Mouse (Mus musculus): ENCODE data around the gene Pou6f1.
A peak's percentile ranks its signal among the peaks of the same experiment; 100 is the strongest.
"Not testable (repeated sequence)": the region's sequence is repeated elsewhere in the genome, so short reads cannot be mapped to it uniquely, and the experiment has no call there.

Pou6f1 gene

DNA sequence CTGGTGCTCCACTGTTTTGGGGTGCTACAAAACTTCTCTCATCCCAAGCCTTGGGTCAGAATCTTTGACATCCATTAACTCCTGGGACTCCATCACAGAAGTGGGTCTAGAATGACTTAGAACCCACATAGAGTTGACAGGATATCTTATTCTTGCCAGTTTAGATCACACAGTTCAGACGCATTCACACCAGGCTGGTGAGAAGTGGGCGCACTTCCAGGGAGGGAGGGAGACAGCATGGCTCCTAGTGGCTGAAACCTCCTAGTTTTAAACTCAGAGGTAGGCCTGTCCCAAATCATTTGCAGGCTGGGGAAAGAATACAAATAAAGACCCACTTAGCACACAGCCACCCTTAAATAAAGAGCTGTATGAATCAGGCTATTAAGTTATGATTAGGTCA lies 25.4 kb downstream of the Pou6f1 start:
- no peak for DNase-seq

DNA sequence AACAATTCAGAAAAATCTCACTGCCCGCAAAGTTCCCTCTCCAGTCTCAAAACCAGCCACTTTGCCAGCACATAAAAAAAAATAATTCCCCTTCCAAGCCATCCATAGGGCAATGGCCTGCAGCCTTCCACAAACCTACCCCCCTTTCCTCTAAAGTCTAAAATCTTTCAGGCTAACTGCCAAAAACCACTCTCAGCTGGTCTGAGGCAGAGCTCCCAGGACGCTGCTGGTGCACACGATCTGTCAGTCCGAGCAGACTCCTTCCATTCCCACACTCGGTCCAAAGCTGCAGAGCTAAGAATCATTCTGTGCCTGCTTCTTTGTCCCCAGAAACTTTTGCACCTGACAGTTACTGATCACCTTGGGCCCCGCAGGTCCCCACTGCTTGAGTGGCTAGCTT lies 25.8 kb downstream of the Pou6f1 start:
- no peak for DNase-seq

DNA sequence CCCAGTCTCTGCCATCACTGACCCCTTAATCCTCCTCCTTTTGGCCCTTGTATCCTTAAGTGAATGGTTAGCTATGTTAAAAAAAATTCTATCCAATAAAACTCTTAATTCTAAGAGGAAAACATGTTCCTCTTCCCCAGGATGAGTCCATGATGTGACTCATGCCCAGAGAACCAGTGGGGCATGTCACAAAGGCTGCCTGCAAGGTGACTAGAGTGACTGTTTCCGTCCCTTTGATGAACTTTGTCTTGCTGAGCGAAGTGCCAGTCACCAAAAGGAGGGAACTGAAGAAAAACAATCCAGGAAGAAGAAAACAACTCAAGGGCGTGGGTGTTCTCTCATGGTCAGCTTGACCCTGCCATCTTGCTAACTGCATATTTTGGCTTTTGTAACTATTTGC lies 30.5 kb downstream of the Pou6f1 start:
- no peak for DNase-seq

DNA sequence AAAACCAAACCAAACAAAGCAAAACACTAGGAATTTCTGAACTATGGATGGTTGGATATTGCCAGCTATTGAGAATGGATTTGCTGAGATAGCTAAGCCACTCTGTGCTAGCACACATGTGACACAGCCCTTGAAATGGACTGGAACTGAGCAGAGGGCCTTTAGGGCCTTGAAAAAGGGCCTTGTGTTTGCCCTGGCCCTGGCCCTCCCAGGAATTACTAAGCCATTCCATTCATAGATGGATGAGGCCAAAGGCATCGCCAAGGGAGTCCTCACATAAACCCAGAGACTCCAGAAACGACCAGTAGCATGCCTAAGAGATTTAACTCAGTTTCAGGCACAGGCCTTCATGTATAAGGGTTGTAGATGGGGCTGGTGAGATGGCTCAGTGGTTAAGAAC lies 33.3 kb downstream of the Pou6f1 start:
- DNase-seq = no peak

DNA sequence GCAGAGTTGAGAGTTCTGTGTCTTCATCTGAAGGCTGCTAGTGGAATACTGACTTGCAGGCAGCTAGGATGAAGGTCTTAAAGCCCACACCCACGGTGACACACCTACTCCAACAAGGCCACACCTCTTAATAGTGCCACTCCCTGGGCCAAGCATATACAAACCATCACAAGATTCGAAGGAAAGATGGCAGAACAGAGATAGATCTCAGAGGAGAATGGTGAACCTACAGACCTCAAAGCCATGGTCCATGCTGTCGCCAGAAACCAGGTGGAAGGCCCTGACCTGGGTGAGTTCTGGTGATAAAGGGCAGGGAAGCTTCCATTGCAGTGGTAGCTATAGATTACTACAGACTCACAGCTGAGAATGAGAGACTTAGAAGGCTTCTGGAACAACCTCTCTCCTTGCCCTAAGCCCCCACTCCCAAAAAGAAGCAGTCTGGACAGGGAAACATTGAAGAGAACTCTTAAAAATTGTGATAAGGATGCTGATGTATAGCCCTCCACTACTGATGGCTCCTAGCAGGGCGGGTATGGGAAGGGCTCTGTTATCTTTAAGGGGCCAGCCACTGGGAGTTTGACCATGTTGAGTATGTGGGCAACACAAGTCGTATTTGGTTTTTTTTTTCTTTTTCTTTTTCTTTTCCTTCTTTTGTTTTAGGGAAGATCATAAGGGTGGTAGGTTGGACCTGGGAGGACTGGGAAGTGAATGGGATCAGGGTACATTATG lies 41.9 kb downstream of the Pou6f1 start:
- no peak for DNase-seq

DNA sequence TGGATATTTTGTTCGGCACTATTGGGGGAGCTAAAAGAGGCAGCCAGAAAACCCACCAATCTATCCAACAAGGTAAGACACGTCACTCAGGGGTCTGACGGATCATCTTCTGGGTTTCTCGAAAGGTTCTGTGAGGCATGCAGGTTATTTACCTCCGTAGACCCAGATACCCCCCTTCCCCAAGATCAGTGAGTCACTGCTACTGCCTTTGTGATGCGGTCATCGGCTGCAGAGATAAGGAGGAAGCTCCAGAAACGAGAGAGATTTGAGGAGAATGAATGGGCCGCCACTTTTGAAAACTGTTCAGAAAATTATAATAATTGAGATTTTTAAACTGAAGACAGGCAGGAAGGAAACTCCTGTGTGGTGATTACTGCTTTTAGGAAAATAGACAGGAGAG lies 43.4 kb downstream of the Pou6f1 start:
- DNase-seq = no peak

DNA sequence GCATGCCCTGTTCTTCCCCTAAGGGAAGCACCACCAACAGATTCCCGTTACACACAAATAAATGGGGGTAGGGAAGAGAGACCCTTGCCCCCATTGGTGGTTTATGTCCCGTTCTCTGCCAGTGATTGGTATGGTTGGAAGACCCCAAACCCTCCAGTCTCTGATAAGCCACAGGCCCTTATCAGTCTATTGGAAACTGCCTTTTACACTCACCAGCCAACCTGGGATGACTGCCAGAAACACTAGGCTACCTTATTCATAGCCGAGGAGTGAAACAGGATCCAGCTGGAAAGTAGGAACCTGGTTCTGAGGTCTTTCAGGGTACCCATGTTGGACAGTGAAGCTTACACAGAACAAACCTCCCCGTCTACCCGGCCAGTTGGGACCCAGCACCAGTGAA lies 43.8 kb downstream of the Pou6f1 start:
- DNase-seq = no peak

DNA sequence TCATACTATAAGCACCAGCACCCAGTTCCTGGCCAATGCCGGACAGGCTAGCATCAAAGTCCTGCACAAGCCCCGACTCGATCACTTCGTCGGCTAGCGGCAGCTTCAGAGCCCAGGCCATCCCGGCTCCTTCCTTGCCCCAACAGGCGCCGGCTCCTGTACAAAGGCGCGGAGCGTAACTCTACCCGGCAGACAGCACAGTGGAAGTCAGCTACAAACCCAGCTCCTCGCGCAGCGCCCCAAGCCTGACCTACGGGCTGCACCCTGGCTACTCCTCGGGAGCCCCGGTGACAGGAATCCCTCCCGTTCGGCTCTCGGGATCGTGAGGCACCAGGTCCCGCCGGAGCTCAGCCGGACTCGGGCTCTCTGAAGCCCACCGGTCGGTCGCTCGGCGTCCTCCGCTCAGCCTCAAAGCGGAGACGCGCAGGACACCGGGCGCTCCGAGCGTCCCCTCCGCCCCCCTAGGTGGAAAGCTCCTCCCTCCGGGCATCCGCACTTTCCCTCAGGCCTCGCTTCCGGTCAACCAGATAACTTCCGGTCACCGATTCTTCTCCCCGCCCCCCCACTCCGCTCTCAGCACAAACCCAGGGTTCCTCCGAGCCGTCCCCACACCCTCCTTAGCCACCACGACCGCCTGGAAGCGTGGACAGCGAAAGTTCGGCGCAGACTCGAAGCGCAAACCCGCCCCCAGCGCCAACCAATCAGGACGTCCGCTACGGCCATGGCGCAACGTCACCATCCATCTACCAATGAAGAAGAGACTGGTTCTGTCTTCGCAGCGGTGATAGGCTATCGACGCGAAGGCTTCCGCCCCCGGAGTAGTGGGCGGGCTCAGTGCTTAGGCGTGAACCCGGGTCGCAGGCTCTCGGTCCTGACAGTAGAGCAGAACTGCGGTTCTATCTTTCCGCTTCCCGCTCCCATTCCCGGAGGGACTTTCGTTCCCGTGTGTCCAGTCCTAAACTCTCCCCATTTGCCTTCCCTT lies 48.2 kb downstream of the Pou6f1 start, which contains the start of gene Tfcp2:
Tfcp2 (minus strand) TSS at position 683 of the 982 bp plus-strand sequence.
- peak; percentile 96 for DNase-seq

DNA sequence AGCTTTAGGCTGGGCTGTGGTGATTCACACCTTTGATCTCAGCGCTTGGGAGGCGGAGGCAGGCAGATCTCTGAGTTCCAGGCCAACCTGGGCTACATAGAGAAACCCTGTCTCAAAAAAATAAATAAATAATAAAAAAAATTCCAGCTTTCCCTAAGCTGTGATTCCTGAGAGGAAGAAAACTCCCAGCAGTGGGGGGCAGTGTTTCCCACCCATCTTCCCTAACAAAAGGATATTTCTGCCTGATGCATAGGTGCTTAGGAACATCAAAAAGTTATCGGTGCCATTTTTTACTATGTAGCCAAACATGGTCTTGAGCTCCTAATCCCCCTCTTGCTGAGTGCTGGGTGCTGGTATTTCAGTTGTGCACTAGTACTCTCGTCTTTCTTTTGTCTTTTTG lies 49.5 kb downstream of the Pou6f1 start:
- DNase-seq = no peak

DNA sequence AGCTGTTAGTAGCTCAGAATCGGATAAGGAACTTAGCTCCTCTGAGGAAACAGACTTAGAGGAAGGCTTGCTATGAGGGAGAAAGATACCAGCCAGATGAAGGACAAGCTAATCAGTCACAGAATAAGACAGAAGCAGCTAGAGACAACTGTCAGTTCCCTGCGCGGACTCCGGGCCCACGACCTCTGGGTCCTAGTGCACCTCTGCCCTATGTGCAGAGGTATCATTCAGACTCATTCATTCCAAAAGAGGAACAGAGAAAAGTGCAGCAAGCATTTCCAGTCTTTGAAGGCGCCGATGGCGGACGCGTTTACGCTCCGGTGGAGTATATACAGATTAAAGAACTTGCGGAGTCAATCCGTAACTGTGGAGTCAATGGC lies 56.1 kb downstream of the Pou6f1 start:
- DNase-seq = not testable (repeated sequence)

DNA sequence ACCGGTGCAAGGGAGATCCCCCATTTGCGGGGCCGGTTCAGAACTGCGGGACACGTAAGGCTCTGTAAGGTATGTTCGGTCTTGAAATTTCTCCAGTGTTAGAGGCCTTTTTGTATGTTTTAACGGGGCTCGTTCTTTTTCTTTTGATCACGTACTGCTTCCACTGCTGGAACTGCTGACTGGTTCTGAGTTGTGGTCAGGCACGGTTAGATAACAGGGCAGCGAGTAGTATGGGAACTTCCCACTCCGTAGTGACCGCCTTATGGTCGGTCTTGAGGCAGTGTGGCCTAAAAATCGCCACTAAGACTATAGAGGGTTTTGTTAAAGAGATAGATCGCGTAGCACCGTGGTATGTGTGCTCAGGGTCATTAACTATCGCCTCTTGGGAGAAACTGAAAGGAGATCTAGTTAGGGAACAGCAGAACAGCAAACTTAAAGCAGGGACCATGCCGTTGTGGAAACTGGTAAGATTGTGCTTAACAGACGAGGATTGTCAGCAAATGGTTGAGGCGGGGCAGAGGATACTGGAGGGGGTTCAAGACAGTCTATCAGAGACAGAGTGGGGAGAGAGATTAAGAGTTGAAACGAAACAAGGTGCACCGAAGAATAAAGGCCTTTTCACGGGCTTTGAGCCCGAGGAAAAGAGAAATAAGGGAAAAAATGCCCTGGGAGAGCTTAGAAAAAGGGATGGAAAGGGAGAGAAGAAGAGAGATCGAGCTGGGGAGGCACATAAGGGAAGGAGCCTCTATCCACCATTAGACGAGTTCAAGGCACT lies 56.7 kb downstream of the Pou6f1 start:
- not testable (repeated sequence) for DNase-seq

DNA sequence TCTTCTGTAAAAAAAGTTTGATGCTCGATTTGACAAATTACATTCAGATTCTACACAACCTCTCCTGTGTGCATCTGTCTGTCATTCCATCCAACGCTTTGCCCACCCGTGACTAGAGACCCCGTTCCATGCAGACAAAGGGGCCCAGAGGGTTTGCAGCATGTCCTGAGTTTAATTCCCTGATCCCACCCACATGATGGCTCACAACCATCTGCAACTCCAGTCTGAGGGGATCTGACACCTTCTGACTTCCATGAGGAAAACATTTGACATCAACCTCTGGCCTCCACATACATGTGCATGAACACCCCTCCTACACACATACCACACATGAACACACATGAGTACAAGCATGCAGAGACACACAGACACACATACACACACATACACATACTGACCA lies 58.4 kb downstream of the Pou6f1 start:
- DNase-seq = no peak

DNA sequence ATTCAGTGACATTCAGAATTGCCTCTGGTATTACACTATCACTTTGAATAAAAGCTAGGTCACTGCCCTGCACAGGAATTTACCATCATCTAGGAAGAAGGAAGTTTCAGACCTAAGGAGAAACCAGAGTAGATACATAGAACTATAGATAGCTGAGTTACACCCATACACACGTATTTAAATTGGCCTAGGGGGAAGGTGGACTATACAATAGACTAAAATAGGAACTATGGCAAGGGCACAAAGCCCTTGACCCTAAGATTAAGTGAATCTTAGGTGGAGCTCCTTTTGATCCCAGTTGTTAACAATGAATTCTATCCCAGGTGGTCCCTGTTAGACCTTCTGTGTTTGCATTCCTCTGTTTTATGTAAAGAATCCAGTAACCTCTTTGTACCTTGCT lies 58.8 kb downstream of the Pou6f1 start:
- not testable (repeated sequence) for DNase-seq

DNA sequence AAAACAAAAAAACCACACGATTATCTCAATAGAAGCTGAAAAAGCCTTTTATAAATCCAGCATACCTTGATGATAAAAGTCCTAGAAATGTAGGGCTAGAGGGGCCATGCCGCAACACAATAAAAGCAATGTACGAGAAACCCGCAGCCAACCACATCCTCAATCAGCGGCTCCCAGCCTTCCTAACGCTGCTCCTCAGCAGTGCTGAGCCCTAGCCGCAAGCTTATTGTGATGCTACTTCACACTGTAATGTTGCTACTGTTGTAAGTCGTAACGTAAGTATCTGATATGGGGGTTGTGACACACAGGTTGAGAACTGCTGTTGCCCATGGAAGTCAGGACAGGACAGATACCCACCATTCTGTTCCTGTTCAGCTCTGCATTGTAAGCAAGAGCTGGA lies 60.4 kb downstream of the Pou6f1 start:
- DNase-seq = peak; percentile 8

DNA sequence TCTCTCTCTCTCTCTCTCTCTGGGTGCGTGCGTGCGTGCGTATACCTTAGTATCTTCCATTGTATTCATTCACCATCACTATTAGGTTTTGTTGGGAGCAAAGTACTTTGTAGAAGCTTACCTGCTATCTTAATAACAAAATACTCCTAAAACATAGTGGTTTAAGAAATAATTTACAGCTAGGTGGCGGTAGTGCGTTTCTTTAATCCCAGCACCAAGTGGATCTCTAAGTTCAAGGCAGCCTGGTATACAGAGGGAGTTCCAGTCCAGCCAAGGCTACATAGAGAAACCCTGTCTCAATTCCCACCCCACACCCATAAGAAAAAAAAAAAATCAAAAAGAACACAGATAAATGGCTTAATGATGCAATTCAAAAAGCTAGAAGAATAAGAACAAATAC lies 61.9 kb downstream of the Pou6f1 start:
- peak; percentile 30 for DNase-seq

DNA sequence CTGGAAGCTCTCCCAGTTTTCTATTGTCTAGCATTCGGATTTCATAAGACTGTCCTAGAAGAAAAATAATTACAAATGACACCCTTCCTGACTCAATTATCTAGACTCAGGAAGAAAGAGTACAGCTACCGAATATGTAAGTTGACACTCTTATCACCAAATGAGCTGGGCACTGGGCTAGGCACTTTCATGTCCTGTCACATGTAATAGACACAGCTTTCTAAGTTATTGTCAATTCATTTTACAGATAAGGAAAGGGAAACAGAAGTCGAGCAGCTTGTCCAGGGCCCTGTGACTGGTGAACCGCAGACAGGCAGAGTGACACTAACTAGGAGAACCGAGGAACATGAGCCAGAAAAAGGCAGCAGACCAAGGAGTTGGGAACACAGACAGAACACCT lies 71.9 kb downstream of the Pou6f1 start:
- DNase-seq = no peak

DNA sequence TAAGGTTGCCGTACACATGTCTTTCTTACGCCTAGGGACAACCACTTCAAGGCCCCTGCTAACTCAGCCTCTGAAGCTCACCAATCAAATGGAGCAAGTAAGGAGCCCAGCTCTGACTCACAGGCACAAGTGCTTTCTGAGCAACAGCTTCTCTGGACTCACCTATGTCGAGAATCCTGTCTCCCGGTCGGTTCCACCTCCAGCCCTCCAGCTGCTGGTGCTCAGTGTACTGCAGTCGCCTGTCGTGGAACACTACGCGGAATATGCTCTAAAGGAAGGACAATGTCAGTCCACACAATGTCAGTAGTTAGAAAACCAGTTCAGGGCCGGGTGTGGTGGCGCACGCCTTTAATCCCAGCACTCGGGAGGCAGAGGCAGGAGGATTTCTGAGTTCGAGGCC lies 74.4 kb downstream of the Pou6f1 start:
- DNase-seq = no peak
